Mouse (Mus musculus): ENCODE results near the gene Ppp1r10. TPM values are rescaled to one million over a fixed set of nuclear protein-coding genes. Genes with fewer than 3 reads are reported as not detected.
A peak's percentile ranks its signal among the peaks of the same experiment; 100 is the strongest.
"Not testable (repeated sequence)": the region's sequence is repeated elsewhere in the genome, so short reads cannot be mapped to it uniquely, and the experiment has no call there.

Ppp1r10 gene
- total RNA-seq, 2 experiments from 2014 or later: 63.7 to 98.8 TPM

DNA sequence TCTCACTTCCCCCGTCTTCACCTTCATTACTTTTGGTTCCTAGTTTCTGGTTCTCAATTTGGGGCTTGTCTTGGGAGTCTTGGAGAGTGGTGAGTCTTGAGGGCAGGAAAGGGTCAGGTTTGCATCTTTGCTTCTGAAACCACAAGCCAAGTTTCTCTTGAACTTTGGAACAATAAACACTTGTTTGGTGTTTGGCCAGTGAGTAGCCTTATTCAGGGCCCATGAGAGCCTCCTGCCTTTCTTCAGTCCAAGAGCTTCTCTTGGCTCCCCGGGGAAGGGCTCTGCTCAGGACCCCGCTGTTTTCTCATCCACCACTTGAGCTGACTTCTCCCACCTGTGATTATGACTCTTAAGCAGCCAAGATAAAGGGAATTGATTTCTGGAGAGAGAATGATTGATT is 6.3 kb downstream of the Ppp1r10 start:
- no peak for DNase-seq (ENCODE audit: low spot score in 2 of 2)

DNA sequence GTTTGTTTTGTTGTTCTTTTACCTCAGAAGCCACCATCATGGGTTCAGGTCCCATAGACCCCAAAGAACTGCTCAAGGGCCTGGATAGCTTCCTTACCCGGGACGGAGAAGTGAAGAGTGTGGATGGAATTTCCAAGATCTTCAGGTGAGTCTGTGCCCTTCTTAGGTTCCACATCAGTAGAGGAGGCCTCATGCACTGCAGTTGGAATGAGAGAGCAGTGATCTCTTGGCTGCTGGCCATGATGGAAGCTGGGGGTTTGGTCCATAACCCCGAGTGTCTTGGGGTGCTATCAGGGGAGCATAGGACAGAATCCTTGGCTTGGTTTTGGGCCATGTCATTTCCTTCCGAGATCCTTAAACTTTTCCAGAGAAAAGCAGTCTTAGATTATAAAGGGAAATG is 7.0 kb downstream of the Ppp1r10 start:
- no peak for DNase-seq (ENCODE audit: low spot score in 2 of 2)

DNA sequence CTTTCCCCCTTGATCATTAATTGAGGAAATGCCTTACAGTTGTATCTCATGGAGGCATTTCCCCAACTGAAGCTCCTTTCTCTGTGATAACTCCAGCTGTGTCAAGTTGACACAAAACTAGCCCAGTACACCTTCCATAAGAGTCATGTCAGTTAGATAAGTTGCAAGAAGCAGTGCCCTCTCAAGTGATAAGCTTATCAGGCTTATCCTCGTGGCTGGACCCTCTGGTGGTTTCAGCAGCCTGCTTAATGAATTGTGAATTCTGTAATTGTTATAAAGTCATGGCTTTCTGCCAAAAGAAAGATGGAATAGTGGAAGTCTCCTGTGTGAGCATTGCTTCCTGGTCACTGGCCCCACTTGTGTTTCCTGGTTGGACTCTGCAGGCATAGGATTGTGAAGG is 11.2 kb downstream of the Ppp1r10 start:
- DNase-seq (ENCODE audit: low spot score in 2 of 2): no peak

GRCm38 (mm10) chr17:35929534-35929933 is 13.3 kb downstream of the Ppp1r10 start:
- no peak for DNase-seq (ENCODE audit: low spot score in 2 of 2)

- DNase-seq (ENCODE audit: low spot score in 2 of 2): no peak
These were observed 14.4 kb downstream of the Ppp1r10 start for GRCm38 (mm10) chr17:35930627-35931026.

GRCm38 (mm10) chr17:35932608-35933007 is 16.4 kb downstream of the Ppp1r10 start:
- no peak for DNase-seq (ENCODE audit: low spot score in 2 of 2)

DNA sequence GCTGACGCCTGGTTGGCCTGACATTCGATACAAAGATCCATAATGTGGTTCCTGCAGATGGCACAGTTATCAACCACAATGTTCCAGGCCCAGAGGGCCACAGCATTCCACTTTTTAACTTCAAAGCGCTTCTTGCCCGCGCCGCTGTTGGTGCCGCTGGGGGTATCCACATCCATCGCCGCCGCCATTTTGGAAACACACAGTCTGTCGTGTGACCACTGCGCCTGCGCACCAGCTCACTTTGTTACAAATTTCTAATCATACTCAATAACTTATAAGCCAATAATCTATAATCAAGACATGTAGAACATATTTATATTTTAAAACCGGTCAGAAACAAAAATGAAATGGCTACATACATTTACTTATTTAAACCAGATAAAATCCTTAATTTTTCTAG is 19.5 kb downstream of the Ppp1r10 start:
- not testable (repeated sequence) for DNase-seq (ENCODE audit: low spot score in 2 of 2)

DNA sequence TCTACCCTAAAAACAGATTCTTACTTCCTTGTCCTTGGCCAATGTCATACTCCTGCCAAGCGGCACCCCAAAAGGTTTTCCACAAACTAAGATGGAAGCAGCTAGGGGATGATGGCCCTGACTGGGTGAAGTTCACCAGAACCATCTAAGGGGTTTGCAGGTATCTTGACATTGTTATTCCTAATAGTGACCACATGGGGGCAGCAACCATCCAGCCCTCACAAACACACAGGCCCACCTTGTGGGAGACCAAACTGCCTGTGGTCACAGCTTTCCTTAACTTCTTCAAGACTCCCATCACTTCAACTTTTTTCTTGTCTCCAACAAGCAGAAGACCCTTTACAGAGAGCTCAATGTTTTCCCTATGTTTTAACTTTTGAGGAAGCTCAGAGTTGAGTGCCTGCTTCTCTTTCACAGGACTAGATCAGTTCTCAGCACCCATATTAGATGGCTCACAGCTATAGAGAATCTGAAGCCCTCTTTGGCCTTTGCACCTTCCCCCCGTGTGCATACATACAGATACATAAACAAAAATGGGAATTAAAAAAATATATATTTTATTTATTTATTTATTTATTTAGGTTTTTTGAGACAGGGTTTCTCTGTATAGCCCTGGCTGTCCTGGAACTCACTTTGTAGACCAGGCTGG is 21.6 kb downstream of the Ppp1r10 start:
- no peak for DNase-seq (ENCODE audit: low spot score in 2 of 2)

DNA sequence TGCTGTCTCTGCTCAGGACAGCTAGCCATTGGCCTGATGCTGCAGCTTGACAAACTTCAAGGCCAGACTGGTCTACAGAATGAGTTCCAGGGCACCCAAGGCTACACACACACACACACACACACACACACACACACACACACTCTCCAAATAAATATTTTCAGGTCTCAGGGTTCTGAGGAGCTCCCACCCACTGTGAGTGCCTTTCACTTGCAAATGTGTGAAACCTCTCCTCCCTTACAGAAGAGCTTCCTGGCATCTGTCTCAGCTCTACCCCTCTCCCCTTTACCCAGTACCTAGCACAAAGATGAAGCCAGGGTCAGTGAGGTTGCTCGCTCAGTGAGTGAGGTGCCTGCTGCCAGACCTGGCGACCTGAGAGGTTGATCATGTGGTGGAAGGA is 22.9 kb downstream of the Ppp1r10 start:
- DNase-seq (ENCODE audit: low spot score in 2 of 2): no peak

- no peak for DNase-seq (ENCODE audit: low spot score in 2 of 2)
These were observed 23.7 kb downstream of the Ppp1r10 start for GRCm38 (mm10) chr17:35939941-35940340.

- DNase-seq (ENCODE audit: low spot score in 2 of 2): not testable (repeated sequence)
These were observed 34.7 kb downstream of the Ppp1r10 start for GRCm38 (mm10) chr17:35950946-35951345.

DNA sequence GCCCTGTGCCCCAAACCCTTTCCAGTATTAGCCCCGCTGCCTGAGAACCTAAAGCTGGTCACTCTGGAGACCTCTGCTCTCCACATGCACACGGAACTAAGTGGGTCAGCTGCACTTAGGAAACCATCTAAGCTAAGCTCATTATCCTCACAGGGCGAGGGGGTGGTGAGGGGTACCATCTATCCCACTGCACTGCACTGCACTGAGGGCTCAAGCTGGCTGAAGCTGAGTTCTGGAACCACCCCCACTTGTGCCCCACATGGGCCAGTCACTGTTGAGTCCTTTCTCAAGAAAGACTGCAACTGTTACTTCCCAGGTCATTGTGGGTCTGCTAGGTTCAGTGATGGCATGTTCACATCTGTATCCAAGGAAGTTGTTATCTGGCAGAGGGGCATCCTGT is 36.3 kb downstream of the Ppp1r10 start:
- not testable (repeated sequence) for DNase-seq (ENCODE audit: low spot score in 2 of 2)

GRCm38 (mm10) chr17:35954665-35955064 is 38.4 kb downstream of the Ppp1r10 start:
- DNase-seq (ENCODE audit: low spot score in 2 of 2): no peak

GRCm38 (mm10) chr17:35958533-35959223 is 42.4 kb downstream of the Ppp1r10 start:
- DNase-seq (ENCODE audit: low spot score in 2 of 2): no peak

DNA sequence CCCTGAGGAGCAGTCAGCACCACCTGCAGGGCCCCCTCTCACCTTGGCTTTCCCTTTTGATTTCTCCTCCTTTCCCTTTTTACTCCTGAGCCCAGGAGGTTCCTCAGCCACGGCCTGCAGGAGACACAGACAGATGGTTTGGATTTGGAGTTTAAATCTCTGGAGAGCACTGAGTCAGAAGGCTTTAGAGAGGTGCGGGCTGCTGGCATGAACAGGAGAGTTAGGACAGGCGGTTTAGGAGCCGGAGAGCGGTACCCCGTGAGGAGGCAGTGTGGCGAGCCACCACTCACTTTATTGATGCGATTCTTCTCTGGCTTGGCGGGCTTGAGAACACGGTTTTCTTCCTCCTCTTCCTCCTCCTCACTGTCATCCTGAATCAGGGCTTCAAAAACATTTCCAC is 47.0 kb downstream of the Ppp1r10 start:
- no peak for DNase-seq (ENCODE audit: low spot score in 2 of 2)

- DNase-seq (ENCODE audit: low spot score in 2 of 2): no peak
These were observed 51.4 kb downstream of the Ppp1r10 start for GRCm38 (mm10) chr17:35967621-35968020.

GRCm38 (mm10) chr17:35969418-35970389 is 53.5 kb downstream of the Ppp1r10 start, which contains the start of gene Abcf1:
Gene Abcf1 (minus strand): TSS chr17:35969761.
- DNase-seq (ENCODE audit: low spot score in 2 of 2): peak; percentile 99

- no peak for DNase-seq (ENCODE audit: low spot score in 2 of 2)
These were observed 55.9 kb downstream of the Ppp1r10 start for GRCm38 (mm10) chr17:35972131-35972530.

- no peak for DNase-seq (ENCODE audit: low spot score in 2 of 2)
These were observed 62.7 kb downstream of the Ppp1r10 start for GRCm38 (mm10) chr17:35978811-35979400.

DNA sequence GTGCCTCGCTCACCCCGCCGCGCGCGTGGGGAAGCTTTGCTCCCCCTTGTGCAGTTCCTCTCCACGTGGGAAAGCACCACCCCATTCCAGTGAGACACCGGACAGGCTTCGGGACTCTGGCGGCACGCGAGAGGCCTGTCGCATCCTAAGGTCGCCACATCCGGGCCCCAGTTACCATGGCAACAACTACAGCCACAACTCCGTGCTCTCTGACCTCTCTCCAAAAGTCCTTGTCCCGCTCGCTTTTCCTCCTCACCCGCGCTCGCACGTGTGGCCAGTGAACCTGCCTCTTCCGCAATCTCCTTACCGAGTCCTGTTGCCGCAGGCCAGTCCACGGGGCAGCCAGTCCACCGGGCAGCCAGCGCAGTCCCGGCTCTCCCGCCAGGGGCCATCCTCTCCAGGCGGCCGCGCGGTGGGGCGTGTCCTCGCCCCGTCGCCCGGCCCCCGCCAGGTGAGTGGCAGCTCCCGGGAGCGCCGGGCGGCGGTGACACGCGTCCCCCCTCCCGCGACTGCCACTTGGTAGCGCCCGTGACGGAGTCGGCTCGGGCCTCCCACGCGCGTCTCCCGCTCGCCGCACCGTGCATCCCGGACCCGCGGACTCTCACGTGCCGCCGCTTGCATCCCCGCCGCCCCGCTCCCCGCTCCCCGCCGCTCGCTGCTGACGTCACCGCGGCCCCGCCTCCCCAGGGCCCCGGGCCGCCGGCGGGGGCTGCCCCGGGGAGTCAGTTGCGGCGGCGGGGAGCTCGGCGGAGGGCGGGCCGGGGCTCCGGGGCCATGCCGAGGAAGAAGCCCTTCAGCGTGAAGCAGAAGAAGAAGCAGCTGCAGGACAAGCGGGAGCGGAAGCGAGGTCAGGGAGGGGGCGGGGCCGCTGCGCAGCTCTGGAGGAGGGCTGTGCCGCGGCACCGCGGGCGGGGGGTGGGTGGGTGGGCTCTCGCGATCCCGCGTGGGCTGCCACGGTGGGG is 63.4 kb downstream of the Ppp1r10 start, which contains the start of the genes Gnl1 and Prr3:
Gene Gnl1 (plus strand): TSS at position 451 of the 962 bp plus-strand sequence.
Gene Prr3 (minus strand): TSS at position 836 of the 962 bp plus-strand sequence.
- peak; percentile 82 to 90 for DNase-seq (ENCODE audit: low spot score in 2 of 2)

Measured in adrenal gland, adult 18-20 months (tissue).